Mouse (Mus musculus) left cerebral cortex, adult 11 months (tissue): ENCODE results near the gene Ces1a.

Source experiments
- DNase-seq: peaks from one replicate; pipeline ENCODE4 v3.0.0; 2022; ENCODE audit warnings: low spot score

Ces1a gene

GRCm38 (mm10) chr8:92996840-92997239, 51.2 kb downstream of the Ces1a start:
- DNase-seq, result peak; percentile 25

DNA sequence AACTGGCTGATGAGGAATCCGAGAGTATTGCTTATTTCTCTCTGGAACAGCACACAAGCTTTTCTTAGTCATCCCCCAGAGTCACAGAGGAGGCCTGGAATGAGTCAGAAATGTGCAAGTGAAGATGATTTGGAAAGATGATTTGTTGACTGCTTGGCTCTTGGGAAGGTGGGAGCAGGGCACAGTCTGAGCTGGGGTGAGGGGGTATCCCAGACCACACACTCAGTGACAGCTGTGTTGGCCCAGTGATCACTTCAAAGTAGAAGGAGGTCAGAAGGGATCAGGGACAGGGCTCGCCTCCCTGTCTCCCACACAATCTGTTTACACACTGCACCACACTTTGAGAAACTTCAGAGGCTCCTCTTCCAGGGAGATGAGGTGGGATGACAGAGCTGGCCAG, 63.6 kb downstream of the Ces1a start:
- DNase-seq, result no peak

DNA sequence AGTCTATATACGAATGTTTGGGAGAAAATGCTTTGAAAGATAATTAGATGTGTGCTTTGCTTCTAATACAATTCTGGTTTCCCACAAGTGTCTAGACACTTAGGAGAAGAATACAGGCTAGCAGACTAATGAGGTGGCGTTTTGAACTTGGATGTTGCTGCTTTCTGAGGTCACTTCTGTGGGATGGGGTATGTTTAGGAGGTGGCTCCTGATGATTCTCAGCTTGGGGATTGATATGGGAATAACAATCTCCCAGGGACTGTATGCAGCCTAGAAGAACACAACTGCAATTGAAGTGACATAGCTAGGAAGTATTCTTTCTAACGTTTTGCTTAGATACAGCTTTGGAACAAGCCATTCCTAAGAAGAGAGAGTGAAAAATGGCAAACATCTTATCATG, 65.5 kb downstream of the Ces1a start:
- no peak for DNase-seq

DNA sequence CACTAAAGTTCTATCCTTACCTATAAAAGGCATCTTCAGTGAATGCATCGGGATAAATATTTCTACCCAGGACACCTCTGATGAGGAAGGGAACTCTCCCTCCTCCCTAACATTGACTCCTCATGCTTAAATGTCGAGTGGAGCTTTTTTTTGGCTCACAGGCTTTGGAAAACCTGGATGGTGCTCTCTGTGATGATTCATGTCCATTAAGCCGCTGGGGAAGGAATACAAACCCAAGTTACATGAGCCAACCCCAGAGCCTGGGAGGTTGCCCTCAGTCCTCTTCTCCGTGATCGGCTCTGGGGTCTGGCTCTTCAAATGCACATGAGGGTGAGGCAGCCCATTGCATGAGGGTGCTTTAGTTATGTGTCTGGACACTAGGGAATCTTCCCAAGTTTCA, 71.3 kb downstream of the Ces1a start:
- no peak for DNase-seq

DNA sequence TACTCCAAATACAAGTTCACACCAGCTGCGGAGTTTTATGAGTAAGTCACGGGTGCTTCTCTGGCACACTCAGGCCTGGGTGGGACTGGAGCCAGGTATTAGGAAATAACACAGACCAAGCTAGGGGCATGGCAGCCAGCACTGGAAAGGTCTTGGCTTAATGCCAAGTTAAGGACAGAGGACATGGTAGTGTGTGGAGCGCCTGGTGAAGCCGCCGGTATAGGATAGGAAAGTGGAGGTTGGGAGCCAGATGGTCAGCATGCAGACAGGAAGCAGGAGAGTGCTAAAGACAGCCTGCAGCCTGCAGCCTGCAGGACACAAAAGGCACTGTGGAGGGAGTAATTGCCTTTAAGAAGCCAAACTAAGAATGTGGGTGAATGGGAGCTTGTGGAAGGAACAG, 75.0 kb downstream of the Ces1a start:
- no peak for DNase-seq
